Mouse (Mus musculus): Measurements from ENCODE around the gene Bdkrb2.

Bdkrb2 gene

GRCm38 (mm10) chr12:105590786-105591185 lies 27.8 kb downstream of the Bdkrb2 start:
- no peak for DNase-seq (ENCODE audit: extremely low read depth, low read depth)

- DNase-seq (ENCODE audit: extremely low read depth, low read depth): no peak
Observed at GRCm38 (mm10) chr12:105592361-105592761, 29.3 kb downstream of the Bdkrb2 start.

- no peak for DNase-seq (ENCODE audit: extremely low read depth, low read depth)
Observed at GRCm38 (mm10) chr12:105593471-105593870, 30.4 kb downstream of the Bdkrb2 start.

GRCm38 (mm10) chr12:105597135-105597534 lies 34.1 kb downstream of the Bdkrb2 start:
- no peak for DNase-seq (ENCODE audit: extremely low read depth, low read depth)

GRCm38 (mm10) chr12:105598503-105598902 lies 35.5 kb downstream of the Bdkrb2 start:
- DNase-seq (ENCODE audit: extremely low read depth, low read depth): peak; percentile 11

GRCm38 (mm10) chr12:105599098-105599497 lies 36.1 kb downstream of the Bdkrb2 start:
- no peak for DNase-seq (ENCODE audit: extremely low read depth, low read depth)

- DNase-seq (ENCODE audit: extremely low read depth, low read depth): no peak
Observed at GRCm38 (mm10) chr12:105601586-105601985, 38.6 kb downstream of the Bdkrb2 start.

GRCm38 (mm10) chr12:105602581-105603210 lies 39.7 kb downstream of the Bdkrb2 start, which contains the start of gene Bdkrb1:
Gene Bdkrb1 (plus strand): TSS chr12:105603085.
- no peak for DNase-seq (ENCODE audit: extremely low read depth, low read depth)

- DNase-seq (ENCODE audit: extremely low read depth, low read depth): no peak
Observed at GRCm38 (mm10) chr12:105603904-105604303, 40.9 kb downstream of the Bdkrb2 start.

- no peak for DNase-seq (ENCODE audit: extremely low read depth, low read depth)
Observed at GRCm38 (mm10) chr12:105605212-105605611, 42.2 kb downstream of the Bdkrb2 start.

GRCm38 (mm10) chr12:105606881-105607280 lies 43.9 kb downstream of the Bdkrb2 start:
- DNase-seq (ENCODE audit: extremely low read depth, low read depth): no peak

GRCm38 (mm10) chr12:105611045-105611444 lies 48.0 kb downstream of the Bdkrb2 start:
- no peak for DNase-seq (ENCODE audit: extremely low read depth, low read depth)

- peak; percentile 18 for DNase-seq (ENCODE audit: extremely low read depth, low read depth)
Observed at GRCm38 (mm10) chr12:105611748-105612147, 48.7 kb downstream of the Bdkrb2 start.

- no peak for DNase-seq (ENCODE audit: extremely low read depth, low read depth)
Observed at GRCm38 (mm10) chr12:105613559-105613958, 50.5 kb downstream of the Bdkrb2 start.

GRCm38 (mm10) chr12:105622048-105622447 lies 59.0 kb downstream of the Bdkrb2 start:
- DNase-seq (ENCODE audit: extremely low read depth, low read depth): no peak

GRCm38 (mm10) chr12:105622981-105623539 lies 60.0 kb downstream of the Bdkrb2 start:
- DNase-seq (ENCODE audit: extremely low read depth, low read depth): no peak

- DNase-seq (ENCODE audit: extremely low read depth, low read depth): no peak
Observed at GRCm38 (mm10) chr12:105625798-105626197, 62.8 kb downstream of the Bdkrb2 start.

GRCm38 (mm10) chr12:105634374-105635067 lies 71.5 kb downstream of the Bdkrb2 start:
- no peak for DNase-seq (ENCODE audit: extremely low read depth, low read depth)

- no peak for DNase-seq (ENCODE audit: extremely low read depth, low read depth)
Observed at GRCm38 (mm10) chr12:105636551-105636950, 73.5 kb downstream of the Bdkrb2 start.

- no peak for DNase-seq (ENCODE audit: extremely low read depth, low read depth)
Observed at GRCm38 (mm10) chr12:105637554-105637953, 74.5 kb downstream of the Bdkrb2 start.

- DNase-seq (ENCODE audit: extremely low read depth, low read depth): no peak
Observed at GRCm38 (mm10) chr12:105642770-105643321, 79.8 kb downstream of the Bdkrb2 start.

All from MEL-GATA-1-ER (cell line).